Mouse (Mus musculus): ENCODE measurements around the gene Slc11a1.

GRCm38 (mm10) chr1:74344163-74344916 lies 30.7 kb upstream of the Slc11a1 start:
- TF ChIP-seq CTCF (IDR thresholded peaks at IDR 0.05; ENCODE audit: low read depth, low read length) (no peak), TAL1 (conservative IDR thresholded peaks at IDR 0.05; ENCODE audit: low read depth, low read length) (no peak), GATA1 (IDR thresholded peaks at IDR 0.05; ENCODE audit: borderline replicate concordance, low read length) (no peak), POLR2AphosphoS5 (IDR thresholded peaks at IDR 0.05; ENCODE audit: insufficient replicate concordance, low read depth, low read length) (no peak), GATA2 (IDR thresholded peaks at IDR 0.05; ENCODE audit: borderline replicate concordance, low read depth, low read length) (no peak)

Measured in G1E (cell line).